Mouse (Mus musculus) splenic B cell, adult 2 months (primary cell): ENCODE data around the gene Nrn1.

Experiments
- DNase-seq: peaks from one replicate; pipeline ENCODE4 v3.0.0-alpha.2; 2011; ENCODE audit warnings: low read depth, low spot score
- H3K27me3 ChIP-seq: 2 replicates; pipeline ENCODE4 v1.6.1; 2012; ENCODE audit warnings: mild to moderate bottlenecking, low read length, moderate library complexity, mixed read lengths; ENCODE audit not compliant: control insufficient read depth, poor library complexity, insufficient read depth, severe bottlenecking
- H3K36me3 ChIP-seq: 2 replicates; pipeline ENCODE4 v1.6.1; 2012; ENCODE audit warnings: mild to moderate bottlenecking, low read length, moderate library complexity, mixed read lengths; ENCODE audit not compliant: control insufficient read depth, poor library complexity, insufficient read depth, severe bottlenecking

The Nrn1 gene

DNA sequence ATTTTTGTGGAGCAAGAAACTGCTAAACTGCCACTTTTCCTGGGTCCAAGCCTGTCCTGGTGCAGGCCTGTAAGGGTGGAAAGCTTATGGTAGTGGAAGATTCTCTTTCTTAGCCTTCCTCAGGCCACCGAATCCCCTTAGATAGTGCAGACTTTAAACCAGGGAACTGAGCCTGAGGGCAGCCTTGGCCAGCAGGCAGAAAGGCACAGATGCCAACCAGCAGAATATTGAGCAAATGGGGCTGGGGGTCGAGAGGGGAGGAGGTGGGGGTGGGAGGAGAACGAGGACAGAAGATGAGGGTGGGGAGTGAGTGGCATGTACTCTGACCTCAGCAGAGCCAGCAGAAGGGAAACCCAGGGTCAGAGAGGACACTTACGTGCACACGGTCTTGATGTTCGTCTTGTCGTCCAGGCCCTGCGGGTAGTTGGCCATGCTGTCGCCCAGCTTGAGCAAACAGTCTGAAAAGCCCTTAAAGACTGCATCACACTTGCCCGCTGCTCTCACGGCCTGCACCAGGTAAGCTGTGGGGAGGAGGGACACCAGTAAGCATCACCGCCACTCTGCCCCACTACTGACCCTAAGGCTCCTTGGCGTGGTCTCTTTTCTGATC is 5.1 kb downstream of the Nrn1 start:
- H3K36me3 ChIP-seq: no peaks in the 10 kb centered on the region
- H3K27me3 ChIP-seq: peaks cover 2% of the 10 kb centered on the region
- no peak for DNase-seq

DNA sequence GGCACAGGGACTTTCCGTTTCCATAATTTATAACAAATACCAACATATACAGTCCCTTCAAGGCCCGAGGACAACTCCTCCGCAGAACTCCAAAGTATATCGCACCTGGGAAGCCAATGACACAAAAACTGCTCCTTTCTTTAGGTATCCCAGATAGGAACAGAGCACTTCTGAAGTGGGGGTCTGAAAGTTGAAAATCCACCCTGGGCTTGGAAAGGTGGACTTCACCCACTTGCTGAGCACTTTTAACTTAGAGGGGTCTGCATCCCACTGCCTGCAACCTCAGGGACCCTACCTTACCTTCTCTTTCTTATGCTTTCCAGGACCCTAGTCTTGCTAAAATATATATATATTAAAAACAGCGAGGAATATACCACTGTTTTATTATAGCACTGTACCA is 6.4 kb downstream of the Nrn1 start:
- DNase-seq: no peak

DNA sequence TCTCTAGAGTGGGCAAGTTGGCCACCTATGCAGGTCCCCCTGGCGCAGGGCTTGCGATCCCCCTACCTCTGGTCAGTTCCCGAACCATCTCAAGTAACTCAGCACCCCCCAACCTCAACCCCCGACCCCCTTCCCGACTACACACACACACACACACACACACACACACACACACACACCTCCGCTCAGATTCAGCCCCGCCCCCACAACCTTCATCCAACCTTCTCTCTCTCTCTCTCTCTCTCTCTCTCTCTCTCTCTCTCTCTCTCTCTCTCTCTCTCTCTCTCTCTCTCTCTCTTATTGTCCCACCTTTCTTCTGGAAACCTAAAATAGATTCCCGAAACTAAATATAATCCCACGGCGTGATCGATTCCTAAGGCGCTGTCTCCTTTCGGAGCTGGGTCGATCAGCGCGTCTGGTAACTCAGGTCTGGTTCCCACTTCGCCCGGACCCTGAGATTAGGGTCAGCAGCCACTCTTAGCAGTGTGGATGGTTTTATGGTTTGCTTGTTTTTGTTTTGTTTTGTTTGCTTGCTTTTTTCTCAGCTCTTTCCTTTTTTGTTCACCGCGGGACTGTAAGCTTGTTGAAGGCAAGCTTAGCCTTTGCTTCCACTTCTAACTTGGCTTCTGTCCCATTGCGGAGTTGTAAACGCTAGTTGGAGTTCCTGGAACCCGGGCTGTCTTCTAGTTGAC is 7.0 kb downstream of the Nrn1 start:
- DNase-seq: no peak
- Histone ChIP-seq H3K36me3 (no peaks in the 10 kb centered on the region), H3K27me3 (peaks cover 2% of the 10 kb centered on the region)

More for the DNA sequence above, 6.4 kb downstream of the Nrn1 start:
- no peaks in the 10 kb centered on the region for H3K36me3 ChIP-seq
- peaks cover 2% of the 10 kb centered on the region for H3K27me3 ChIP-seq

GRCm38 (mm10) chr13:36726951-36727778 is 7.8 kb downstream of the Nrn1 start:
- DNase-seq: no peak
- Histone ChIP-seq H3K27me3 (peaks cover 2% of the 10 kb centered on the region), H3K36me3 (no peaks in the 10 kb centered on the region)

DNA sequence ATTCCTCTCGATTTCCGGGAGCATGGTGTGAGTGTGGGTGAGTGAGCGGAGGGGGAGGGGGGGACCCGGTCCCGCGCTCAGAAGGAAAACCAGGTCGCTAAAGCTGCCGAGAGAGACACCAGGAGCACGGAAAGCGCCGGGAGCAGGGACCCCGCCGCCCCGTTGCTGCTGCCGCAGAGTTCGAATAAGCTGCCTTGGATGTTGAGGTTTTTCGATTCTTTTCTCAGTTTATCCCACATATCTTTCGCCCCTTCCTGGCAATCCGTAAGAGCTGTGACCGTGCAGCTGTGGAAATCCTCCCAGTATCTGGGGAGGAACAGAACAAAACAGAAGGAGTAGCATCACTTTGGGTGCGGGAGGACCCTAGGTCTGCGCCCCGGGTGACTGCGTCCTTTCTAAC is 8.4 kb downstream of the Nrn1 start:
- peaks cover 2% of the 10 kb centered on the region for H3K27me3 ChIP-seq
- H3K36me3 ChIP-seq: no peaks in the 10 kb centered on the region
- no peak for DNase-seq

DNA sequence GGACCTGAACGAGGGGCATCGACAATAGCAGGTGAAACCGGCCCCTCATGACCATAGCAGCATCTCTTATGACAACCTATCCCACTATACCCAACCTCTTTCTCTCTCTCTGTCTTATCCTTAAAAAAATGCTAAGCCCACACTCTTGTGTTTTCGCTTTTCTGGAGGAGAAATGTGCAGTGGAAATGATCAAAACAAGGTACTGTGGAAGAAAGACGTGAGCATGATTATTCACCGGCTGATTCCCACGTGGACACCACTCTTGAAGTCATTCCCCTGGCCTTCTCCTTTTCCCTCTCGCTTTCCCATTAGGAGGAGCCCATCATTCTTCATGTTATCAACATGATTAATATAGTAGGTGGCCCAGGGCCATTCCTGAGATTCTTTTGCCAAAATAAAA is 9.1 kb downstream of the Nrn1 start:
- Histone ChIP-seq H3K36me3 (no peaks in the 10 kb centered on the region), H3K27me3 (peaks cover 2% of the 10 kb centered on the region)
- no peak for DNase-seq

- Histone ChIP-seq H3K36me3 (no peaks in the 10 kb centered on the region), H3K27me3 (no peaks in the 10 kb centered on the region; the same call in none of the 2 replicates)
- no peak for DNase-seq
Observed at GRCm38 (mm10) chr13:36724533-36725470, 10.1 kb downstream of the Nrn1 start.

- no peak for DNase-seq
Observed at GRCm38 (mm10) chr13:36723726-36724300, 11.1 kb downstream of the Nrn1 start.

GRCm38 (mm10) chr13:36722309-36722708 is 12.6 kb downstream of the Nrn1 start:
- H3K36me3 ChIP-seq: no peaks in the 10 kb centered on the region
- H3K27me3 ChIP-seq: no peaks in the 10 kb centered on the region; the same call in 1 of the 2 replicates
- no peak for DNase-seq

More at GRCm38 (mm10) chr13:36723726-36724300, 11.1 kb downstream of the Nrn1 start:
- no peaks in the 10 kb centered on the region for H3K36me3 ChIP-seq
- H3K27me3 ChIP-seq: no peaks in the 10 kb centered on the region; the same call in 1 of the 2 replicates

DNA sequence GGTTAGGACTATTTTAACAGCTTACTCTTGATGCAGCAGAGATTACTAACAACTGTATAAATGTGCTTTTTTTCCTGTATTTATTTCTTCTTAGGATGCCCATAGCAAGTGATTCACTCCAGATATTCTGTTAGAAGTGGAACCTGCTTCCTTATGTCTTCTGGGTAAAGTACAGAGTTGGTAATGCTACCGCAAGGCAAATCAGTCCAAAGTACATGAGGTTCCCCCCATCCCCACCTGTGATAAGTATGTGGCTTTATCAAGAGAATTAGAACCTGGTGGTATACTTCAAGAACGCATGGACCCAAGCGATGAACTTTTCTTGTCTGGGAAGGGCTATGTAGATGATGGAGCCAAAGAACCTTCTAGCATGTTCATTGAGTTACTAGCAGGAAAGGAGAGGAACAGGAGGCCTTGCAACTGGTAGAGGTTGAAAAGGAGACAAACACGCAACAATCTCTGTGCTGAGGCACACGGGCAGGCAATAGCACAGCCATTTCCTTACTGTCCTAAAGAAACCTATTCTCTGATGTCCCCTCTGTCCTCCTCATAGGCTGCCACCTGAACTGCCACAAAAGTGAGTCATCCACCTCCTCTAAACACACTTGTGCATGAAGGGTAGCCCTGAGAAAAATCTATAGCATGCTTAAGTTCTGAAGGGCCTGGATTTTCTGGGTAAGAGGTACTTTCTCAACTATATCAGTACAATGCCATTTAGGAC is 14.5 kb downstream of the Nrn1 start:
- DNase-seq: no peak
- Histone ChIP-seq H3K27me3 (no peaks in the 10 kb centered on the region), H3K36me3 (no peaks in the 10 kb centered on the region)

DNA sequence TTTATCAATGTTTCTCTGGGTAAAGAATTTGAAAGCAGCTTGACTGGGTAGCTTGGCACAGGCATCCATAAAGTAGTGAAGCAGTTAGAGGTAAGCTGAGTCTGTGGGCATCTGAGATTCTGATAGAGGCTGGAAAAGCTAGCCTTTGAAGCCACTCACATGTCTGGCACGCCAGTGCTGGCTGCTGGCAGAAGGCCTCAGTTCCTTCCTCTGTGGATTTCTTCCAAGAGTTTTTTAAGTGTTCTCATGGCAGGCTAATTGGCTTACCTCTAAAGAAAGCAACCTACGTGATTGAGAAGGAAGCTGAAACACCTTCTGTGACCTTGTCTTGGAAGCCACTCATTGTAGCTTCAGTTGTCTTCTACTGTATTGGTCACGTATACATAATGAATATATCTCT is 17.6 kb downstream of the Nrn1 start:
- no peak for DNase-seq
- Histone ChIP-seq H3K27me3 (no peaks in the 10 kb centered on the region), H3K36me3 (no peaks in the 10 kb centered on the region)

GRCm38 (mm10) chr13:36716708-36717107 is 18.2 kb downstream of the Nrn1 start:
- DNase-seq: no peak
- Histone ChIP-seq H3K27me3 (no peaks in the 10 kb centered on the region), H3K36me3 (no peaks in the 10 kb centered on the region)

DNA sequence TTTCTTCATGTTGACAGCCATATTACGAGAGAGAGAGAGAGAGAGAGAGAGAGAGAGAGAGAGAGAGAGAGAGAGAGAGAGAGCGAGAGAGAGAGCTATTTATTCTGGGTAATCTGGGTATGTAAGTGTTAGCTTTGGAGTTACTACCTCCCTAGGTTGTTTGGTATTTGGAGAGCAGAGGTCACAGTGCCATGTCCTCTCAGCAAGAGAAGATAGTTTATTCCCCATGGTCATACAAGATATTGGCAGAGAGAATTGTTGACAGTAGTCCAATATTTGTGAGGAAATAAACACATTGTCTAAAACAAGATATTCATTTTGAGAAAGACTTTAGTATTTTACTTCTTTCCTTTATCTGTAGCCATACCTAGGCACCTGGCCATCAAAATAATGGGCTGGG is 20.8 kb downstream of the Nrn1 start:
- Histone ChIP-seq H3K27me3 (no peaks in the 10 kb centered on the region), H3K36me3 (no peaks in the 10 kb centered on the region)
- DNase-seq: no peak
